ENCODE assay signal across 8 mouse cellular contexts in genomic region chr7:44847772-44848171, GRCm38 (mm10). TPM values are rescaled to one million over a fixed set of nuclear protein-coding genes. Genes with fewer than 3 reads are reported as not detected.
A peak's percentile ranks its signal among the peaks of the same experiment; 100 is the strongest.
DNase-seq lines count a peak whose midpoint lies in the region; ATAC-seq lines count a peak whose summit lies in the region.

No protein-coding gene starts in this region.

- DNase-seq in cerebellum, adult 11 months = peak; percentile 49
- no peak for DNase-seq in cerebellum, postnatal 4 days (ENCODE audit: low spot score in 2 of 2)
- no peak for DNase-seq in adrenal gland, postnatal 14 days

- H3K27ac ChIP-seq in limb, embryonic 12.5 days = no peak overlapping the region
- H3K27ac ChIP-seq in stomach, embryonic 15.5 days = no peak overlapping the region

- H3K9me3 ChIP-seq in megakaryocyte, embryonic 14.5 days = no peaks in the 10 kb centered on the region
- H3K9me3 ChIP-seq in limb, embryonic 12.5 days = no peaks in the 10 kb centered on the region
- H3K9me3 ChIP-seq in stomach, embryonic 15.5 days = no peaks in the 10 kb centered on the region

- H3K9ac ChIP-seq in limb, embryonic 12.5 days (replicated peaks) = peak overlapping the region; percentile 40; the same call in 1 of the 2 replicates
- peak overlapping the region; percentile 1; the same call in 1 of the 2 replicates for H3K9ac ChIP-seq in stomach, embryonic 15.5 days

- peaks cover 72% of the 10 kb centered on the region for H3K4me1 ChIP-seq in megakaryocyte, embryonic 14.5 days
- peaks cover 23% of the 10 kb centered on the region for H3K4me1 ChIP-seq in limb, embryonic 12.5 days (replicated peaks)
- H3K4me1 ChIP-seq in stomach, embryonic 15.5 days = peaks cover 29% of the 10 kb centered on the region

- H3K4me3 ChIP-seq in megakaryocyte, embryonic 14.5 days (replicated peaks) = peak overlapping the region; percentile 100
- peak overlapping the region; percentile 78 for H3K4me3 ChIP-seq in limb, embryonic 12.5 days (replicated peaks)
- peak overlapping the region; percentile 69 for H3K4me3 ChIP-seq in stomach, embryonic 15.5 days (replicated peaks)

- peak overlapping the region; percentile 85 for H3K4me2 ChIP-seq in limb, embryonic 12.5 days
- peak overlapping the region; percentile 68 for H3K4me2 ChIP-seq in stomach, embryonic 15.5 days

- no peak for ATAC-seq in megakaryocyte, adult 5-6 weeks (ENCODE audit: poor library complexity, severe bottlenecking)
- ATAC-seq in limb, embryonic 12.5 days (ENCODE audit: insufficient number of reproducible peaks, insufficient read depth, low FRiP score, low TSS enrichment, low read depth) = no peak
- no peak for ATAC-seq in stomach, embryonic 15.5 days (ENCODE audit: insufficient read depth, low FRiP score, low read depth)
- no peak for ATAC-seq in activated CD4-positive, CD25-positive, alpha-beta regulatory T cell, adult 4 months

- peaks cover 65% of the 10 kb centered on the region for H3K36me3 ChIP-seq in megakaryocyte, embryonic 14.5 days (replicated peaks; ENCODE audit: low read length)
- peaks cover 57% of the 10 kb centered on the region for H3K36me3 ChIP-seq in limb, embryonic 12.5 days
- H3K36me3 ChIP-seq in stomach, embryonic 15.5 days = peaks cover 44% of the 10 kb centered on the region

- no peaks in the 10 kb centered on the region for H3K27me3 ChIP-seq in megakaryocyte, embryonic 14.5 days (replicated peaks)
- H3K27me3 ChIP-seq in limb, embryonic 12.5 days = no peaks in the 10 kb centered on the region
- no peaks in the 10 kb centered on the region for H3K27me3 ChIP-seq in stomach, embryonic 15.5 days (replicated peaks)

- 81% methylated on average over 5 of the region's 5 CpGs for WGBS in limb, embryonic 12.5 days
- WGBS in stomach, embryonic 15.5 days = 57% methylated on average over 5 of the region's 5 CpGs

RNA-seq across cellular contexts. Expression of gene Akt1s1, which starts 1.0 kb away (rescaled TPM):
- 372 and 2,506 TPM in 2 replicates for polyA plus RNA-seq in megakaryocyte, embryonic 14.5 days (2012; ENCODE audit: insufficient read depth, low replicate concordance)
- total RNA-seq in megakaryocyte, adult 5-6 weeks (2015) = 4.7 and 6.5 TPM in 2 replicates
- 8.0 and 9.6 TPM in 2 replicates for total RNA-seq in megakaryocyte, adult 5-6 weeks (2017)
- polyA plus RNA-seq in limb, embryonic 12.5 days (2016; fragmentation: Nextera tagmentation; extraction: Ambion mirVana) = 106 and 110 TPM in 2 replicates
- 110 and 112 TPM in 2 replicates for polyA plus RNA-seq in stomach, embryonic 15.5 days (2015; fragmentation: Nextera tagmentation; extraction: Ambion mirVana)
- polyA plus RNA-seq in activated CD4-positive, CD25-positive, alpha-beta regulatory T cell, adult 4 months (2017; shearing (Covaris generic)) = 1 to 10 TPM; 3.0 to 4.7 TPM
- 90.6 and 104 TPM in 2 replicates for total RNA-seq in adrenal gland, postnatal 14 days (2021)

RNA-seq across cellular contexts. Expression of gene Tbc1d17, which starts 1.1 kb away (rescaled TPM):
- polyA plus RNA-seq in megakaryocyte, embryonic 14.5 days (2012; ENCODE audit: insufficient read depth, low replicate concordance) = 44.5 TPM in 2 replicates
- 12.5 and 17.6 TPM in 2 replicates for total RNA-seq in megakaryocyte, adult 5-6 weeks (2015)
- 13.0 and 14.8 TPM in 2 replicates for total RNA-seq in megakaryocyte, adult 5-6 weeks (2017)
- 84.7 and 96.2 TPM in 2 replicates for polyA plus RNA-seq in limb, embryonic 12.5 days (2016; fragmentation: Nextera tagmentation; extraction: Ambion mirVana)
- 64.5 and 72.0 TPM in 2 replicates for polyA plus RNA-seq in stomach, embryonic 15.5 days (2015; fragmentation: Nextera tagmentation; extraction: Ambion mirVana)
- polyA plus RNA-seq in activated CD4-positive, CD25-positive, alpha-beta regulatory T cell, adult 4 months (2017; shearing (Covaris generic)) = 10 to 100 TPM; 41.0 to 63.7 TPM
- 58.8 and 66.1 TPM in 2 replicates for total RNA-seq in adrenal gland, postnatal 14 days (2021)

RNA-seq across cellular contexts. Expression of gene Pnkp, which starts 9.2 kb away (rescaled TPM):
- polyA plus RNA-seq in megakaryocyte, embryonic 14.5 days (2012; ENCODE audit: insufficient read depth, low replicate concordance) = 30.0 and 36.4 TPM in 2 replicates
- total RNA-seq in megakaryocyte, adult 5-6 weeks (2015) = 75.1 and 89.7 TPM in 2 replicates
- total RNA-seq in megakaryocyte, adult 5-6 weeks (2017) = 109 and 129 TPM in 2 replicates
- polyA plus RNA-seq in limb, embryonic 12.5 days (2016; fragmentation: Nextera tagmentation; extraction: Ambion mirVana) = 35.5 and 37.3 TPM in 2 replicates
- polyA plus RNA-seq in stomach, embryonic 15.5 days (2015; fragmentation: Nextera tagmentation; extraction: Ambion mirVana) = 25.5 and 32.7 TPM in 2 replicates
- polyA plus RNA-seq in activated CD4-positive, CD25-positive, alpha-beta regulatory T cell, adult 4 months (2017; shearing (Covaris generic)) = 10 to 100 TPM; 41.4 to 48.8 TPM
- 35.2 and 45.1 TPM in 2 replicates for total RNA-seq in adrenal gland, postnatal 14 days (2021)

RNA-seq across cellular contexts. Expression of gene Ptov1, which starts 21.8 kb away (rescaled TPM):
- polyA plus RNA-seq in megakaryocyte, embryonic 14.5 days (2012; ENCODE audit: insufficient read depth, low replicate concordance) = 191 and 368 TPM in 2 replicates
- 21.3 and 29.0 TPM in 2 replicates for total RNA-seq in megakaryocyte, adult 5-6 weeks (2015)
- total RNA-seq in megakaryocyte, adult 5-6 weeks (2017) = 5.9 and 8.7 TPM in 2 replicates
- 615 and 666 TPM in 2 replicates for polyA plus RNA-seq in limb, embryonic 12.5 days (2016; fragmentation: Nextera tagmentation; extraction: Ambion mirVana)
- 291 and 320 TPM in 2 replicates for polyA plus RNA-seq in stomach, embryonic 15.5 days (2015; fragmentation: Nextera tagmentation; extraction: Ambion mirVana)
- polyA plus RNA-seq in activated CD4-positive, CD25-positive, alpha-beta regulatory T cell, adult 4 months (2017; shearing (Covaris generic)) = 1 to 10 TPM; 1.3 to 2.3 TPM
- total RNA-seq in adrenal gland, postnatal 14 days (2021) = 239 and 241 TPM in 2 replicates

RNA-seq across cellular contexts. Expression of gene Atf5, which starts 31.3 kb away (rescaled TPM):
- 279 and 321 TPM in 2 replicates for polyA plus RNA-seq in megakaryocyte, embryonic 14.5 days (2012; ENCODE audit: insufficient read depth, low replicate concordance)
- 2.1 and 2.6 TPM in 2 replicates for total RNA-seq in megakaryocyte, adult 5-6 weeks (2015)
- 1.9 and 5.3 TPM in 2 replicates for total RNA-seq in megakaryocyte, adult 5-6 weeks (2017)
- polyA plus RNA-seq in limb, embryonic 12.5 days (2016; fragmentation: Nextera tagmentation; extraction: Ambion mirVana) = 3.7 and 4.1 TPM in 2 replicates
- 5.3 and 6.4 TPM in 2 replicates for polyA plus RNA-seq in stomach, embryonic 15.5 days (2015; fragmentation: Nextera tagmentation; extraction: Ambion mirVana)
- polyA plus RNA-seq in activated CD4-positive, CD25-positive, alpha-beta regulatory T cell, adult 4 months (2017; shearing (Covaris generic)) = 1 to 10 TPM in 1 of 2 experiments, not detected in 1; 1.1 TPM
- total RNA-seq in adrenal gland, postnatal 14 days (2021) = 147 and 165 TPM in 2 replicates

Comparison
In these comparisons a context has a peak if more than half of its experiments do, and no peak if none do; other contexts are left out.
1. RNA of gene Akt1s1, which starts 1.0 kb away (polyA plus RNA-seq): 372 to 2,506 TPM in megakaryocyte, embryonic 14.5 days, 110 to 112 TPM in stomach, embryonic 15.5 days and 106 to 110 TPM in limb, embryonic 12.5 days; 3.0 to 4.7 TPM in activated CD4-positive, CD25-positive, alpha-beta regulatory T cell, adult 4 months; every median in the first group is over 10 times any median in the second.
2. Peak in every context shown above with its lines, with median percentiles within 50 percentile points of each other: H3K4me3 ChIP-seq.